Mouse (Mus musculus) yolk sac, embryonic 10.5 days (tissue): ENCODE measurements around the gene Mms19.

Experiments
- DNase-seq: peaks from one replicate; pipeline ENCODE4 v3.0.0-alpha.2; 2017; ENCODE audit warnings: low spot score

Mms19 gene

DNA sequence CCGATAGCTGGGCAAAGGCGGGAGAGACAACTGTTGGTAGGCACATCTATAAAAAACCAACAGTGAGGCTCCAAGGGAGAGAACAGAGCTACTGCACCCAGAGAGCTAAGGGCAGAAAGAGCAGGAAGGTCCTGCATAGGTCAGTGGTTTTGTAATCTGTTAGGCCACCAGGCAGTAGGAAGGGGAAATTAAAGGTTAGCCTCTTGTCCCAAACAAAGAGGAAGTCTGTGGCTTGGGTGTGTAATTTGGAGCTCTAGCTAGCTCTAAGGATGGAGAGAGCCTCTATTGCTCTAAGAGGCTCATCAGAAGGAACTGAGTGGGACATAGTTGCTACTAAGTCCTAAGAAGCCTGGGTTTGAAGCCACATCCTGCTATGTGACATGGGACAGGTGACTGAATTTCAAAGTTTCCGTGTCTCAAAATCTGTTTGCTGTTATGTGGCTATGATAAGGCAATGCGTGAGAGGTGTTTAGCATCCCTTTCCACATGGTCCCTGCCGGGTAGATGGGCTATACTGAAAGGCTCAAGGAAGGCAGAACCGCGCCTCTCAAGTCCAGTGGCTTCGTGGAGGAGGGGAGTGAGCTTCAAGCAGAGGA, 80.4 kb downstream of the Mms19 start:
- DNase-seq = no peak

DNA sequence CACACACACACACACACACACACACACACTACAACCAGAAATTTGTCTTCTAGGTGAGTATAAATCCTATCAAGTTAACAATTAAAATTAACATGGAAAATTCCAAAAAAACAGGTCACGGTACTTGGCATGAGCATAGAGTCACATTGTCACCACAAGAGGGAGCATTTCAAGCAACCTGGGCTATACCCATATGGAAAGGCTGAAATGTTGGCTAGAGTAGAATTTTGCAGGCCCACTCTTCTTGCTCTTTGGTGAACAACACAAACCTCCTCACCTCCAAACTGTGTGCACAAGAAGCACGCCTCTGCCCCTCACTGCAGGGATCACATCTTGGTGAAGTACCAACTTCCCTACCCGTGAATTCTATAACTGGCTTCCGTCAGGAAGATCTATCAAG, 82.1 kb downstream of the Mms19 start:
- no peak for DNase-seq

DNA sequence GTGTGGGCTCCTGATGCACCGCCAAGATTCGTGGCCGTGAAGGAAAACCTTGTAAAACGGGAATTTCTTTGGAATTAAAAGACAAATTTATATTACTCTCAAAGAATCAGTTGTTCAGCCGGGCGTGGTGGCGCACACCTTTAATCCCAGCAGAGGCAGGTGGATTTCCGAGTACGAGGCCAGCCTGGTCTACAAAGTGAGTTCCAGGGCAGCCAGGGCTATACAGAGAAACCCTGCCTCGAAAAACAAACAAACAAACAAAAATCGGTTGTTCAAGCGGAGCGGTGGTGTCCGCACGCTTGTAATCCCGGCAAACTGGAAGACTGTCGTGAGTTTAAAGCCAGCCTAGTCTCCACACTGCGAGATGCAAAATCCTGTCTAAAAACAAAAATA, 84.6 kb downstream of the Mms19 start:
- DNase-seq = no peak

DNA sequence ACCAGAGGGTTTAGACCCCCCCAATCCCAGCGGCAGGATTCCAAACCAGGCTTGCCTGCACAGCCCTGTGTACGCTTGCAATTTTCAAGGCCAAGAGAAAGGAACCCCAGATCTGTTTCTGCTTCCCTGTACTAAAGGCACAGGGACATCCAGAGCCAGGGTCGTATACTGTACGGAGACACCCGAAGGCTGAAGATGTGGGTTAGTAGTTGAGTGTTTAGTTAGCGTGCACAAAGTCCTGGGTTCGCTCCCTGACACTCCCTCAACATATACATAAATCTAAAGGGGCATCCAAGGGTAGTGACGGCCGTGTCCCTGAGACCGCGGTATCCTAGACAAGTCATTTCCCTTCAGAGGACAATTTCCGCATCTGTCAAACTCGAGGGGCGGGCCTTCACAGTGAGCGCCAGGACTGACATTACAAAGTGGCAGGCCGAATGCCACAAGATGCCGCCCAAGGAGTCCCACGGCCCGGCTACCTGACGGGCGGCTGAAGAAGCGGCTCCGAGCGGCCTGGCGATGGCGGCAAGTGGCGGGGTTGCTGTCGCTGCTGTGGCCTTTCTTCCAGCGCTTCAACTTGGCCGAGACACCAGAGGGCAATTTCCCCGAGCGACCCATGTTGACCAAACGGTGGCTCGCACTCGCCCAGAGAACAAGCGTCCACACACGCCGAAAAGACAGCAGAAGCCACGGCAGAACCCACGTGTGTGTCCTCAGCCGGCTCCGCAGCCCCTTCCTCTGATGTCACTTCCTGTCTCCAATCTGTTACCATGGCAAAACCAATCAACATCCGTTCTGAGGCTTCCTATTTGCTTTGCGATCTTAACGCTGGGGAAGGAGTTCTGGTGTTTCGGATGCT, 85.3 kb downstream of the Mms19 start, which contains the start of gene Rrp12:
Gene Rrp12 (minus strand): TSS at position 714 of the 859 bp plus-strand sequence.
- peak; percentile 87 for DNase-seq

DNA sequence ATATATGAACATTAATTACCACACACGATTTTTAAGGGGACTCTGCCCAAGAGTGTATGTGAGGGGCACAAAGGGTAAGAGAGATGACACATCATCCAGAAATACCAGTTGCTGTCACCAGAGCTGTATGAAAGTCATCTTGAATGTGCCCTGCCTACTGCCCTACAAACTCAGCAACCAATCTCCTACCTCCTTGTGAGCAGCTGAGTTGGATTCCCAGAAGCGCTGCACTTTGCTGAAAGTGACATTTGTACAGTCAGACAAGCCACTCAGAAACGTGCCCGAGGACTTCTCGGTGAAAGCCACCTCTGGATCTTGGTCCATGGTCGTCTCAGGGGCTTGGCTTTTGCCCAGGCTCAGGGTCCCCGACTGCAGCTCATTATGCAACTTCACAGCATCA, 86.0 kb downstream of the Mms19 start:
- DNase-seq = no peak
